Mouse (Mus musculus): ENCODE measurements around the gene Prss50. TPM values are rescaled to one million over a fixed set of nuclear protein-coding genes. Genes with fewer than 3 reads are reported as not detected.
A peak's percentile ranks its signal among the peaks of the same experiment; 100 is the strongest.
"Not testable (repeated sequence)": the region's sequence is repeated elsewhere in the genome, so short reads cannot be mapped to it uniquely, and the experiment has no call there.

Prss50 gene
- not detected for total RNA-seq (2021)

GRCm38 (mm10) chr9:110857781-110858472, at the start of gene Prss50:
Gene Prss50, plus strand, starts transcription at chr9:110857967.
- DNase-seq (ENCODE audit: low spot score) = no peak
- intact Hi-C loops (cut with DNase I) = no loop called here

GRCm38 (mm10) chr9:110810051-110810450, 47.7 kb upstream of the Prss50 start:
- intact Hi-C loops (cut with DNase I) = no loop called here

GRCm38 (mm10) chr9:110813789-110814188, 44.0 kb upstream of the Prss50 start, which contains the start of gene Prss44:
Gene Prss44, plus strand, starts transcription at chr9:110813994.
- intact Hi-C loops (cut with DNase I) = no loop called here
- no peak for DNase-seq (ENCODE audit: low spot score)

More at GRCm38 (mm10) chr9:110810051-110810450, 47.7 kb upstream of the Prss50 start:
- DNase-seq (ENCODE audit: low spot score) = no peak

GRCm38 (mm10) chr9:110820546-110820945, 37.2 kb upstream of the Prss50 start:
- intact Hi-C loops (cut with DNase I); DNase-seq (ENCODE audit: low spot score): not testable (repeated sequence)

GRCm38 (mm10) chr9:110821436-110821835, 36.3 kb upstream of the Prss50 start:
- intact Hi-C loops (cut with DNase I) = no loop called here
- no peak for DNase-seq (ENCODE audit: low spot score)

GRCm38 (mm10) chr9:110825426-110825825, 32.3 kb upstream of the Prss50 start:
- no peak for DNase-seq (ENCODE audit: low spot score)
- intact Hi-C loops (cut with DNase I) = no loop called here

GRCm38 (mm10) chr9:110825832-110826231, 31.9 kb upstream of the Prss50 start:
- intact Hi-C loops (cut with DNase I) = no loop called here
- DNase-seq (ENCODE audit: low spot score) = no peak

- no peak for DNase-seq (ENCODE audit: low spot score)
- intact Hi-C loops (cut with DNase I) = no loop called here
Observed at GRCm38 (mm10) chr9:110826390-110826789, 31.4 kb upstream of the Prss50 start, which contains the start of gene Prss43. Gene Prss43, plus strand, starts transcription at chr9:110826690.

GRCm38 (mm10) chr9:110833021-110833420, 24.7 kb upstream of the Prss50 start:
- DNase-seq (ENCODE audit: low spot score) = no peak
- intact Hi-C loops (cut with DNase I) = no loop called here

- intact Hi-C loops (cut with DNase I) = no loop called here
Observed at GRCm38 (mm10) chr9:110834411-110834810, 23.4 kb upstream of the Prss50 start, which contains the start of gene Prss45. Gene Prss45, plus strand, starts transcription at chr9:110834588.

GRCm38 (mm10) chr9:110834961-110835360, 22.8 kb upstream of the Prss50 start:
- DNase-seq (ENCODE audit: low spot score) = no peak
- intact Hi-C loops (cut with DNase I) = no loop called here

More at GRCm38 (mm10) chr9:110834411-110834810, 23.4 kb upstream of the Prss50 start, which contains the start of gene Prss45:
- DNase-seq (ENCODE audit: low spot score) = no peak

- intact Hi-C loops (cut with DNase I) = no loop called here
Observed at GRCm38 (mm10) chr9:110836112-110836511, 21.7 kb upstream of the Prss50 start.

GRCm38 (mm10) chr9:110840905-110841304, 16.9 kb upstream of the Prss50 start:
- intact Hi-C loops (cut with DNase I) = no loop called here
- DNase-seq (ENCODE audit: low spot score) = no peak

More at GRCm38 (mm10) chr9:110836112-110836511, 21.7 kb upstream of the Prss50 start:
- peak; percentile 16 for DNase-seq (ENCODE audit: low spot score)

- intact Hi-C loops (cut with DNase I) = no loop called here
- DNase-seq (ENCODE audit: low spot score) = no peak
Observed at GRCm38 (mm10) chr9:110841438-110841837, 16.3 kb upstream of the Prss50 start.

- DNase-seq (ENCODE audit: low spot score) = no peak
- intact Hi-C loops (cut with DNase I) = no loop called here
Observed at GRCm38 (mm10) chr9:110844206-110844605, 13.6 kb upstream of the Prss50 start, which contains the start of gene Prss46. Gene Prss46, plus strand, starts transcription at chr9:110844506.

- intact Hi-C loops (cut with DNase I) = no loop called here
- no peak for DNase-seq (ENCODE audit: low spot score)
Observed at GRCm38 (mm10) chr9:110849162-110849561, 8.6 kb upstream of the Prss50 start.

- DNase-seq (ENCODE audit: low spot score) = no peak
- intact Hi-C loops (cut with DNase I) = no loop called here
Observed at GRCm38 (mm10) chr9:110855903-110856302, 1.9 kb upstream of the Prss50 start.

GRCm38 (mm10) chr9:110856920-110857319, 847 bp upstream of the Prss50 start:
- DNase-seq (ENCODE audit: low spot score) = no peak
- intact Hi-C loops (cut with DNase I) = no loop called here

GRCm38 (mm10) chr9:110858523-110858922, 756 bp downstream of the Prss50 start:
- intact Hi-C loops (cut with DNase I) = no loop called here
- no peak for DNase-seq (ENCODE audit: low spot score)

- no peak for DNase-seq (ENCODE audit: low spot score)
- intact Hi-C loops (cut with DNase I) = no loop called here
Observed at GRCm38 (mm10) chr9:110858967-110859596, 1.3 kb downstream of the Prss50 start.

GRCm38 (mm10) chr9:110871030-110871429, 13.3 kb downstream of the Prss50 start:
- DNase-seq (ENCODE audit: low spot score) = no peak
- intact Hi-C loops (cut with DNase I) = loop anchor here (2.0 to 10.0 kb wide), 3 partner anchors 88 to 226 kb away; no protein-coding TSS in a partner anchor

All from heart, postnatal 25 days (tissue).